10 mouse cellular contexts compared by ENCODE assay signal in the genomic region with DNA sequence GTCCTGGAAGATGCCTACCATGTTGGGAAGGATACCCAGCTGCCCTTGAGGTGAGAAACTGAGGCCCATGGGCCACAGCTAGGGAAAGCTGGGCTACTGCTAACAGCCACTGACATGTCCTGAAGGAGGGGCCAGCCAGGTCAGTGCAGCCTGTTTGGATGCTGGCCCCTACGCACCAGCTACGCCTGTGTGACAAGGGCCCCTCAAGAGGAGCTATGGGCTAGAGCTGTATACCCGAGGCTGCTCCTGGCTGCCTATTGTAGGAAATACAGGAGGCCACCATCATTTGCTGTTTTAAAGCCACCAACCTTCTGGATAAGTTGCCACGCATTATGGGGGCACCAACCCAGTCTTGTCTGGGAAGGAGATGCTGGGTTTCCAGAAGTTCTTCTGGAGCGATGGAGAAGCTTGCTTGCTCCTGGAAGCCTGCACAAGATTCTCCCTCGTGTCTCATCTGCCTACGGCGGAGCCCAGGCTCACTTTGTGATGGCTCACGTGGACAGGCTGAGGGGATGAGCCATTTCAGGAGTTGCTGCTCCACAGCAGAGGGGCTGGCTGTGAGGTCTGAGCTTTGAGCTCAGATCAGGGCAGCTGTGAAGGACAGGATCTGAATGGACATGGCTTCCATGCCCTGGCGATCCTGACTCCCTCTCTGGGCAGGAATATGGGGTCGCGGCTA. TPM values are rescaled to one million over a fixed set of nuclear protein-coding genes. Genes with fewer than 3 reads are reported as not detected.
DNase-seq lines count a peak whose midpoint lies in the region; ATAC-seq and TF ChIP-seq lines count a peak whose summit lies in the region.
"Had no signal": no experiment of that assay in that cellular context is flagged by ENCODE, and none has a peak within 500 bp of the region (broad histone marks: within the 10 kb centered on the region; RNA-seq: fewer than 3 reads in every experiment).

No protein-coding gene starts in this region.

- no peak overlapping the region for H3K9ac ChIP-seq in limb, embryonic 12.5 days (replicated peaks)

- 0 out of 2 replicates have a peak, but pooled peaks cover 3% of the 10 kb centered on the region for H3K27me3 ChIP-seq in heart, embryonic 10.5 days (ENCODE audit: insufficient read depth, poor library complexity, severe bottlenecking)
- H3K27me3 ChIP-seq in testis, adult 2 months (ENCODE audit: control insufficient read depth, insufficient read depth, low read length) = no peaks in the 10 kb centered on the region
- peaks cover 3% of the 10 kb centered on the region; the same call in 1 of the 2 replicates for H3K27me3 ChIP-seq in limb, embryonic 12.5 days

- peak; percentile 19; the same call in 1 of the 2 replicates for ATAC-seq in limb, embryonic 12.5 days (ENCODE audit: insufficient number of reproducible peaks, insufficient read depth, low FRiP score, low TSS enrichment, low read depth)
- ATAC-seq in megakaryocyte progenitor cell, adult 5-6 weeks (replicated peaks; ENCODE audit: poor library complexity) = no peak

- 54% methylated on average over 12 of the region's 12 CpGs for WGBS in heart, embryonic 10.5 days
- 69% methylated on average over 12 of the region's 12 CpGs for WGBS in limb, embryonic 12.5 days
- WGBS in olfactory bulb, adult 2 months = 63% methylated on average over 12 of the region's 12 CpGs

- DNase-seq in heart, embryonic 10.5 days (ENCODE audit: low spot score) = no peak
- no peak for DNase-seq in heart, adult 9 months (ENCODE audit: low spot score in 2 of 2)
- DNase-seq in testis, postnatal 10 days (ENCODE audit: low spot score) = no peak
- DNase-seq in spleen, adult 12 weeks (ENCODE audit: low spot score) = no peak

- peaks cover 32% of the 10 kb centered on the region for H3K4me1 ChIP-seq in heart, embryonic 10.5 days
- no peaks in the 10 kb centered on the region; the same call in 1 of the 2 replicates for H3K4me1 ChIP-seq in testis, adult 2 months (ENCODE audit: control insufficient read depth, insufficient read depth, low read length)
- peaks cover 11% of the 10 kb centered on the region for H3K4me1 ChIP-seq in limb, embryonic 12.5 days (replicated peaks)
- H3K4me1 ChIP-seq in olfactory bulb, adult 2 months (ENCODE audit: control insufficient read depth, insufficient read depth, low read length) = peaks cover 15% of the 10 kb centered on the region

- no peaks in the 10 kb centered on the region for H3K36me3 ChIP-seq in heart, embryonic 10.5 days
- H3K36me3 ChIP-seq in testis, adult 2 months (ENCODE audit: control insufficient read depth, insufficient read depth, low read length) = no peaks in the 10 kb centered on the region
- no peaks in the 10 kb centered on the region for H3K36me3 ChIP-seq in limb, embryonic 12.5 days

- no peak for TF ChIP-seq CTCF in testis, adult 2 months (IDR thresholded peaks at IDR 0.05; ENCODE audit: control insufficient read depth, insufficient read depth, insufficient replicate concordance, low read depth, low read length)
- TF ChIP-seq CTCF in olfactory bulb, adult 2 months (IDR thresholded peaks at IDR 0.05; ENCODE audit: insufficient read depth, low read depth, low read length) = no peak

- 0 out of 2 replicates have a peak, but pooled peaks have one; percentile 18 for TF ChIP-seq POLR2A in testis, adult 2 months (IDR thresholded peaks at IDR 0.05; ENCODE audit: control insufficient read depth, low read depth, low read length)
- no peak for TF ChIP-seq POLR2A in olfactory bulb, adult 2 months (IDR thresholded peaks at IDR 0.05; ENCODE audit: insufficient read depth, low read depth, low read length)

- H3K4me2 ChIP-seq in limb, embryonic 12.5 days = no peak overlapping the region
- H3K4me2 ChIP-seq: liver, embryonic 11.5 days had no signal

- peak overlapping the region; percentile 88 for H3K27ac ChIP-seq in heart, embryonic 10.5 days
- peak overlapping the region; percentile 86 for H3K27ac ChIP-seq in testis, adult 2 months (ENCODE audit: control insufficient read depth, insufficient read depth, low read depth, low read length)
- peak overlapping the region; percentile 53; the same call in 1 of the 2 replicates for H3K27ac ChIP-seq in limb, embryonic 12.5 days
- 0 out of 2 replicates have a peak overlapping the region, but pooled peaks have one; percentile 5 for H3K27ac ChIP-seq in olfactory bulb, adult 2 months (ENCODE audit: insufficient read depth, low read depth, low read length)

- no peaks in the 10 kb centered on the region for H3K9me3 ChIP-seq in heart, embryonic 10.5 days
- no peaks in the 10 kb centered on the region for H3K9me3 ChIP-seq in limb, embryonic 12.5 days

- H3K4me3 ChIP-seq in heart, embryonic 10.5 days = peak overlapping the region; percentile 40
- no peak overlapping the region for H3K4me3 ChIP-seq in testis, adult 2 months (ENCODE audit: control insufficient read depth, low read depth, low read length)
- no peak overlapping the region for H3K4me3 ChIP-seq in limb, embryonic 12.5 days (replicated peaks)
- H3K4me3 ChIP-seq in olfactory bulb, adult 2 months (ENCODE audit: insufficient read depth, low read depth, low read length) = no peak overlapping the region

RNA-seq across cellular contexts. Expression of a gene that starts 2.3 kb away (rescaled TPM):
- polyA plus RNA-seq in heart, embryonic 10.5 days (2016; fragmentation: Nextera tagmentation; extraction: Ambion mirVana) = 0.10 TPM in 1 of 2 replicates, not detected in the other
- polyA plus RNA-seq in testis, adult 2 months (2012; rRNA removed) = 90.1 and 93.4 TPM in 2 replicates
- 0.16 and 0.24 TPM in 2 replicates for polyA plus RNA-seq in limb, embryonic 12.5 days (2016; fragmentation: Nextera tagmentation; extraction: Ambion mirVana)
- polyA plus RNA-seq in olfactory bulb, adult 2 months (2012; ENCODE audit: insufficient read depth, insufficient read length, low replicate concordance, missing spikeins) = not detected in 2 replicates
- 0.15 and 0.47 TPM in 2 replicates for total RNA-seq in megakaryocyte progenitor cell, adult 5-6 weeks (2015)
- total RNA-seq in megakaryocyte progenitor cell, adult 5-6 weeks (2017) = 0.30 and 1.2 TPM in 2 replicates
- total RNA-seq: megakaryocyte-erythroid progenitor cell, adult 5-6 weeks had no signal
- polyA plus RNA-seq: liver, embryonic 11.5 days had no signal

RNA-seq across cellular contexts. Expression of a gene that starts 55.1 kb away (rescaled TPM):
- polyA plus RNA-seq in heart, embryonic 10.5 days (2016; fragmentation: Nextera tagmentation; extraction: Ambion mirVana) = 2.7 and 16.3 TPM in 2 replicates
- 3.9 and 6.4 TPM in 2 replicates for polyA plus RNA-seq in testis, adult 2 months (2012; rRNA removed)
- 37.5 and 49.0 TPM in 2 replicates for polyA plus RNA-seq in limb, embryonic 12.5 days (2016; fragmentation: Nextera tagmentation; extraction: Ambion mirVana)
- not detected in 2 replicates for polyA plus RNA-seq in olfactory bulb, adult 2 months (2012; ENCODE audit: insufficient read depth, insufficient read length, low replicate concordance, missing spikeins)
- not detected in 2 replicates for total RNA-seq in megakaryocyte progenitor cell, adult 5-6 weeks (2015)
- not detected in 2 replicates for total RNA-seq in megakaryocyte progenitor cell, adult 5-6 weeks (2017)
- total RNA-seq: megakaryocyte-erythroid progenitor cell, adult 5-6 weeks had no signal

Comparison
In these comparisons a context has a peak if more than half of its experiments do, and no peak if none do; other contexts are left out.
1. H3K27ac ChIP-seq: peak in every context shown above with its lines; median percentile 88 in heart, embryonic 10.5 days; 86 in testis, adult 2 months; 53 in limb, embryonic 12.5 days; 5 in olfactory bulb, adult 2 months.
2. RNA of a gene that starts 2.3 kb away (polyA plus RNA-seq): 90.1 to 93.4 TPM in testis, adult 2 months; 0.16 to 0.24 TPM in limb, embryonic 12.5 days, 0.10 TPM in heart, embryonic 10.5 days and not detected in olfactory bulb, adult 2 months; every median in the first group is over 10 times any median in the second.